In the genomic region with DNA sequence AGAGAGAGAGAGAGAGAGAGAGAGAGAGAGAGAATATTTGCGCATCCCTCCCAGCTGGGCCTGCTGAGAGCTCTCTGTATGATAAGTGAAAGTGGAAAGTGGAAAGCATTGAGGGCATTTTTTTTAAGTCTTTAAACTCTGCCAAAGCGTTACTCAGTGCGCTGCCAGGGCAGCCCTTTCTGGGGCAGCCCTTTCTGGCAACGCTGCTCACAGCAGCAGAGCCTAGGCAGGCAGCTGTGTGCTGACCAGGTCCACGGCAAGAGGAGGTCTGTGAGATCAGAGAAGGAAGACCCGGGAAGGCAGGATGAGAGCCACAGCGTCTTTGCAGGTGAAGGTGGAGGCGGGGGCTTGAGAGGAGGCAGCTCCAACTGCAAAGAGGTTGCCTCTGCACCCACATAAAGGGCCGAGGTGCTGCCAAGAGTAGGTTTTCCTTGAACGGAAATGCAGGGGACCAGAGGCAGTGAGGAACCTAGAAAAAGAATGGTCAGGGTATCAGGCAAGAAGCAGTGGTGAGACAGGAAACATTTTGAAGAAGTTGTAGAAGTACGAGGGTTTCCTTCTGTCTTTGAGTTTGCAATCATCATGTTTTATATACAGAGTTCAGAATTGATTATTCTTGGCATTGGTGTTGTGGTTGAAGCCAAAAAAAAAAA, we compare ENCODE assay signal across 8 mouse cellular contexts.
DNase-seq lines count a peak whose midpoint lies in the region; ATAC-seq and TF ChIP-seq lines count a peak whose summit lies in the region.

No protein-coding gene starts in this region.

- ATAC-seq in lung, embryonic 14.5 days (ENCODE audit: insufficient read depth): no peak; the same call in 1 of the 2 replicates
- ATAC-seq in lung, embryonic 15.5 days (ENCODE audit: borderline replicate concordance, extremely low read depth, low FRiP score, low TSS enrichment): peak; percentile 52; the same call in 1 of the 2 replicates
- no peak for ATAC-seq in granulocyte monocyte progenitor cell, adult 5-6 weeks (replicated peaks; ENCODE audit: poor library complexity, severe bottlenecking)

- no peak overlapping the region for H3K4me3 ChIP-seq in lung, embryonic 14.5 days (ENCODE audit: low read depth, low read length)
- no peak overlapping the region for H3K4me3 ChIP-seq in heart, adult 2 months
- H3K4me3 ChIP-seq in lung, embryonic 15.5 days: no peak overlapping the region

- H3K4me1 ChIP-seq in lung, embryonic 14.5 days (ENCODE audit: insufficient read depth): no peaks in the 10 kb centered on the region
- H3K4me1 ChIP-seq in heart, adult 2 months (ENCODE audit: control insufficient read depth, insufficient read depth, low read length): no peaks in the 10 kb centered on the region; the same call in 1 of the 2 replicates
- peaks cover 4% of the 10 kb centered on the region; the same call in 1 of the 2 replicates for H3K4me1 ChIP-seq in lung, embryonic 15.5 days

- TF ChIP-seq POLR2A in heart, adult 2 months (IDR thresholded peaks at IDR 0.05; ENCODE audit: insufficient read depth, low read depth, low read length): no peak

- no peaks in the 10 kb centered on the region for H3K79me2 ChIP-seq in heart, adult 2 months (replicated peaks; ENCODE audit: control insufficient read depth, insufficient read depth, low read length)

- H3K36me3 ChIP-seq in lung, embryonic 14.5 days (ENCODE audit: insufficient read depth): no peaks in the 10 kb centered on the region
- peaks cover 15% of the 10 kb centered on the region for H3K36me3 ChIP-seq in heart, adult 2 months (ENCODE audit: control insufficient read depth, insufficient read depth, low read length)
- no peaks in the 10 kb centered on the region for H3K36me3 ChIP-seq in lung, embryonic 15.5 days

- H3K9me3 ChIP-seq in lung, embryonic 14.5 days (ENCODE audit: low read depth, low read length): no peaks in the 10 kb centered on the region
- H3K9me3 ChIP-seq in lung, embryonic 15.5 days: no peaks in the 10 kb centered on the region

- no peak overlapping the region for H3K4me2 ChIP-seq in lung, embryonic 14.5 days
- peak overlapping the region; percentile 17; the same call in 1 of the 2 replicates for H3K4me2 ChIP-seq in lung, embryonic 15.5 days

- DNase-seq in lung, embryonic 14.5 days: peak; percentile 41
- DNase-seq in lung, postnatal 14 days: no peak
- DNase-seq in brain, adult 2 months (ENCODE audit: low read depth, low spot score): peak; percentile 66
- peak; percentile 45 to 75 for DNase-seq in heart, adult 2 months
- DNase-seq in embryo, embryonic 10.5 days (ENCODE audit: low spot score): no peak
- DNase-seq in layer of hippocampus, adult 18-20 months (ENCODE audit: low spot score in 2 of 2): no peak

- H3K27ac ChIP-seq in lung, embryonic 14.5 days (ENCODE audit: low read depth): 0 out of 2 replicates have a peak overlapping the region, but pooled peaks have one; percentile 36
- peak overlapping the region; percentile 51; the same call in 1 of the 2 replicates for H3K27ac ChIP-seq in heart, adult 2 months
- peak overlapping the region; percentile 63; the same call in 1 of the 2 replicates for H3K27ac ChIP-seq in lung, embryonic 15.5 days

- 39% methylated on average over 11 of the region's 11 CpGs for WGBS in lung, embryonic 14.5 days
- WGBS in heart, adult 2 months: 27% methylated on average over 11 of the region's 11 CpGs
- WGBS in lung, embryonic 15.5 days: 42% methylated on average over 11 of the region's 11 CpGs

- TF ChIP-seq EP300 in heart, adult 2 months (IDR thresholded peaks at IDR 0.05; ENCODE audit: insufficient read depth, low read depth, low read length): 0 out of 2 replicates have a peak, but pooled peaks have one; percentile 8

- no peaks in the 10 kb centered on the region for H3K27me3 ChIP-seq in lung, embryonic 14.5 days (ENCODE audit: insufficient read depth, low read length)
- H3K27me3 ChIP-seq in heart, adult 2 months (ENCODE audit: control insufficient read depth, insufficient read depth, low read length): no peaks in the 10 kb centered on the region
- H3K27me3 ChIP-seq in lung, embryonic 15.5 days: no peaks in the 10 kb centered on the region

- intact Hi-C loops in heart, adult 2 months (cut with DNase I): no loop called here

- no peak overlapping the region for H3K9ac ChIP-seq in lung, embryonic 14.5 days
- no peak overlapping the region for H3K9ac ChIP-seq in heart, adult 2 months (ENCODE audit: low read depth, low read length)
- H3K9ac ChIP-seq in lung, embryonic 15.5 days: no peak overlapping the region

- no peak for TF ChIP-seq CTCF in lung, embryonic 14.5 days (IDR thresholded peaks at IDR 0.05; ENCODE audit: low read depth)
- no peak for TF ChIP-seq CTCF in heart, adult 2 months (IDR thresholded peaks at IDR 0.05)

Comparison
In these comparisons a context has a peak if more than half of its experiments do, and no peak if none do; other contexts are left out.
1. DNase-seq: peak in lung, embryonic 14.5 days (single experiment), brain, adult 2 months (single experiment) and heart, adult 2 months (2 of 2); none in lung, postnatal 14 days (single experiment), embryo, embryonic 10.5 days (single experiment) and layer of hippocampus, adult 18-20 months (0 of 2).
2. Peak in every context shown above with its lines, with median percentiles within 50 percentile points of each other: H3K27ac ChIP-seq.